Mouse (Mus musculus) limb, embryonic 11.5 days (tissue): ENCODE measurements at regions not wholly inside any gene's neighbourhood (a gene's known extent, or its start where the extent isn't known, plus 50 kb on each side); places are given as distances from the start of the nearest gene placed in this dataset.

Experiments
- ATAC-seq: fragments of 200-750 bp; cut with Nextera tagmentation; 2 replicates; pipeline ENCODE4 v1.8.0; 2017; ENCODE audit warnings: low read depth; ENCODE audit not compliant: insufficient number of reproducible peaks, low FRiP score, low TSS enrichment
- DNase-seq: peaks from one replicate; pipeline ENCODE4 v3.0.0-alpha.2; 2015; ENCODE audit warnings: low spot score
- H3K27ac ChIP-seq: fragments of 300-500 bp; sonication (generic); replicated peaks from 2 replicates; pipeline ENCODE4 v1.5.1; 2014; ENCODE audit warnings: low read depth, mild to moderate bottlenecking, low read length
- H3K27me3 ChIP-seq: fragments of 300-500 bp; sonication (generic); 2 replicates; pipeline ENCODE4 v1.6.1; 2014; ENCODE audit warnings: mild to moderate bottlenecking, low read length, mixed read lengths; ENCODE audit not compliant: control insufficient read depth, insufficient read depth
- H3K36me3 ChIP-seq: fragments of 300-500 bp; sonication (generic); 2 replicates; pipeline ENCODE4 v1.6.1; 2014; ENCODE audit warnings: mild to moderate bottlenecking, low read length, moderate library complexity, mixed read lengths; ENCODE audit not compliant: control insufficient read depth, insufficient read depth
- H3K4me1 ChIP-seq: fragments of 300-500 bp; sonication (generic); 2 replicates; pipeline ENCODE4 v1.6.1; 2014; ENCODE audit warnings: low read length, mixed read lengths; ENCODE audit not compliant: control insufficient read depth, insufficient read depth
- H3K4me2 ChIP-seq: fragments of 300-500 bp; sonication (generic); 2 replicates; pipeline ENCODE4 v1.6.1; 2014; ENCODE audit warnings: low read depth, mild to moderate bottlenecking, moderate library complexity; ENCODE audit not compliant: severe bottlenecking
- H3K4me3 ChIP-seq: fragments of 300-500 bp; sonication (generic); 2 replicates; pipeline ENCODE4 v1.5.1; 2014; ENCODE audit warnings: low read depth, low read length
- H3K9ac ChIP-seq: fragments of 300-500 bp; sonication (generic); 2 replicates; pipeline ENCODE4 v1.6.1; 2014; ENCODE audit warnings: mild to moderate bottlenecking, low read length
- H3K9me3 ChIP-seq: fragments of 300-500 bp; sonication (generic); 2 replicates; pipeline ENCODE4 v1.6.1; 2016; ENCODE audit warnings: low read length; ENCODE audit not compliant: control insufficient read depth
- WGBS: fragments of 180-500 bp; shearing (Covaris S2); extraction: QIAGEN DNeasy Blood & Tissue Kit; methylation state at CpG from one replicate; pipeline ENCODE4 v1.1.7; 2014; 5-methylcytosine and 5-hydroxymethylcytosine counted together

- H3K9me3 ChIP-seq, result no peaks in the 10 kb centered on the region
- H3K4me3 ChIP-seq, result no peak overlapping the region
- no peaks in the 10 kb centered on the region for H3K27me3 ChIP-seq
- DNase-seq (peak; percentile 23), ATAC-seq (0 out of 2 replicates have a peak, but pooled peaks have one; percentile 21)
- no peak overlapping the region for H3K9ac ChIP-seq
- peaks cover 5% of the 10 kb centered on the region; the same call in 1 of the 2 replicates for H3K4me1 ChIP-seq
- no peaks in the 10 kb centered on the region for H3K36me3 ChIP-seq
- H3K27ac ChIP-seq, result no peak overlapping the region
- H3K4me2 ChIP-seq, result 0 out of 2 replicates have a peak overlapping the region, but pooled peaks have one; percentile 7
- 81% methylated on average over 11 of the region's 11 CpGs for WGBS
Observed at GRCm38 (mm10) chr7:66544352-66545053, 117.2 kb upstream of the Aldh1a3 start.

DNA sequence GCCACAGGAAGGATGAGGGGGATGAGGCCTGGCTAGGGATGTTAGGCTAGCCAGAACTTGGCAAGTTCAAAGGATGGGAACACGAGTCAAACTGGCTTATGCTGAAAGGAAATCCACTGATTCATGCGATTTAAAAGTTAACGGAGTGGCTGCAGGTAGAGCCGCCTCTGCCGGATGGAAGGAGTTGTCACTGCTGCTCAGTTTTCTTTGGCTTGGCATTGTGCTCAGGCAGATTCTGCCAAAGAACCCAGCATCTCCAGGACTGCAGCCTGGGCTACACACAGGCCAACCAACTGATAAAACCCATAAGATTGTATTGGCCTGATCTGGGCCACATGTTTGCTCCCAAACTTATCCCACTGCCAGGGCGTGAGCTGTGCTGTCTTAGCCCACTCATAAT, 105.3 kb upstream of the Aldh1a3 start:
- no peaks in the 10 kb centered on the region for H3K4me1 ChIP-seq
- no peak overlapping the region for H3K4me2 ChIP-seq
- no peak overlapping the region for H3K9ac ChIP-seq
- no peak overlapping the region for H3K4me3 ChIP-seq
- no peak overlapping the region for H3K27ac ChIP-seq
- H3K27me3 ChIP-seq, result no peaks in the 10 kb centered on the region
- no peaks in the 10 kb centered on the region for H3K9me3 ChIP-seq
- no peak for ATAC-seq
- no peak for DNase-seq
- no peaks in the 10 kb centered on the region for H3K36me3 ChIP-seq
- WGBS, result 82% methylated on average over 6 of the region's 6 CpGs

GRCm38 (mm10) chr7:66532048-66532447, 104.7 kb upstream of the Aldh1a3 start:
- Histone ChIP-seq H3K9ac (no peak overlapping the region), H3K4me2 (no peak overlapping the region), H3K27ac (no peak overlapping the region), H3K27me3 (no peaks in the 10 kb centered on the region), H3K4me1 (no peaks in the 10 kb centered on the region), H3K36me3 (no peaks in the 10 kb centered on the region), H3K4me3 (no peak overlapping the region), H3K9me3 (no peaks in the 10 kb centered on the region)
- 82% methylated on average over 8 of the region's 8 CpGs for WGBS
- ATAC-seq (no peak), DNase-seq (no peak)

- Histone ChIP-seq H3K27ac (no peak overlapping the region), H3K36me3 (no peaks in the 10 kb centered on the region), H3K9ac (no peak overlapping the region), H3K4me1 (no peaks in the 10 kb centered on the region), H3K4me2 (no peak overlapping the region), H3K27me3 (no peaks in the 10 kb centered on the region), H3K9me3 (no peaks in the 10 kb centered on the region), H3K4me3 (no peak overlapping the region)
- DNase-seq (peak; percentile 41), ATAC-seq (no peak)
- WGBS, result 20% methylated on average over 7 of the region's 7 CpGs
Observed at GRCm38 (mm10) chr7:66531111-66531510, 103.8 kb upstream of the Aldh1a3 start.

GRCm38 (mm10) chr7:66528881-66529280, 101.6 kb upstream of the Aldh1a3 start:
- DNase-seq (no peak), ATAC-seq (no peak)
- 71% methylated on average over 4 of the region's 4 CpGs for WGBS
- Histone ChIP-seq H3K4me2 (no peak overlapping the region), H3K27ac (no peak overlapping the region), H3K4me1 (no peaks in the 10 kb centered on the region), H3K27me3 (no peaks in the 10 kb centered on the region), H3K4me3 (no peak overlapping the region), H3K36me3 (no peaks in the 10 kb centered on the region), H3K9me3 (no peaks in the 10 kb centered on the region), H3K9ac (no peak overlapping the region)

DNA sequence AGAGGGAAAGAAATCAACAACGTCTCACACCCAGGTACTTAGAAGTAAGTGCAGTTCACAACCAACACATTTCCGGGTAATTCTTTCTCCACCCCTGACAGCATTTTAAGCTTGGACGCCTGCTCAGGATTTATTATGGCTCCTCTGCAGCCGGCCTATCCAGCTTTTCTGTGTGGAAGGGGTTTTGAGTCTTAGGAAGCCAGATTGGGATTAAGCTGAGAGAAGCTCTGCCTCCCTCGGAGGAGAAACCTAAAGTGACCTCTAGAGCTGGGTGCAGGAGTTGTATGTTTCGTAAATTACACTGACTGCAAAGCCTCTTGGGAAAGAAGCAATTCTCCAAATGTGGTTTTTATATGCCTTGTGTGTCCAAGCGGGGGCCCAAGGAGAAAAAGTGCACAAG, 96.6 kb upstream of the Aldh1a3 start:
- Histone ChIP-seq H3K27ac (no peak overlapping the region), H3K27me3 (no peaks in the 10 kb centered on the region), H3K9ac (no peak overlapping the region), H3K4me2 (no peak overlapping the region), H3K4me1 (no peaks in the 10 kb centered on the region; the same call in 1 of the 2 replicates), H3K4me3 (no peak overlapping the region), H3K9me3 (no peaks in the 10 kb centered on the region), H3K36me3 (no peaks in the 10 kb centered on the region)
- whole genome bisulfite sequencing, result 48% methylated on average over 7 of the region's 7 CpGs
- DNase-seq (peak; percentile 20), ATAC-seq (no peak)

DNA sequence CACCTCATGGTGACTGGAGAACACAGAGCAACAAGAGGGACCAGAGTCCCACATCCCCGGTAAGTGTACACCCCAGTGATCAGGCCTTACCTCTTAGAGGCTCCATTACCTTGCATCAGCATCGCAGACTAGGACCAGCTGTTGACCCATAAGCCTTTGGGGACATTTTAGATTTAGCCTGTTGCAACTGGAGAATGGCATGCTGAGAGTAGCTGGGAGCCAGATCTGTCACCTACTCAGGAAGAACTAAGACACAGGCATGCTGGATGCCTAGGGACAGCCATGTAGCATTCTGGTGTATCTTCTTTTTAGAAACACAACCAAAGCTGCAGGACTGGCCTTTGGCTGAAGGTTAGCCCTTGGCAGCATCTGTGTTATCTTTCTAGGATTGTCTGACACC, 94.2 kb upstream of the Aldh1a3 start:
- Histone ChIP-seq H3K27me3 (no peaks in the 10 kb centered on the region), H3K9me3 (no peaks in the 10 kb centered on the region), H3K4me2 (no peak overlapping the region), H3K9ac (no peak overlapping the region), H3K4me1 (no peaks in the 10 kb centered on the region; the same call in 1 of the 2 replicates), H3K27ac (no peak overlapping the region), H3K36me3 (no peaks in the 10 kb centered on the region), H3K4me3 (no peak overlapping the region)
- peak; percentile 3 for DNase-seq
- WGBS, result 75% methylated on average over 2 of the region's 2 CpGs
- ATAC-seq, result no peak

GRCm38 (mm10) chr7:66516143-66516542, 88.8 kb upstream of the Aldh1a3 start:
- 62% methylated on average over 4 of the region's 4 CpGs for WGBS
- Histone ChIP-seq H3K4me3 (no peak overlapping the region), H3K4me2 (no peak overlapping the region), H3K36me3 (no peaks in the 10 kb centered on the region), H3K27me3 (no peaks in the 10 kb centered on the region), H3K9me3 (no peaks in the 10 kb centered on the region), H3K27ac (no peak overlapping the region), H3K4me1 (no peaks in the 10 kb centered on the region), H3K9ac (no peak overlapping the region)
- ATAC-seq (no peak), DNase-seq (no peak)

DNA sequence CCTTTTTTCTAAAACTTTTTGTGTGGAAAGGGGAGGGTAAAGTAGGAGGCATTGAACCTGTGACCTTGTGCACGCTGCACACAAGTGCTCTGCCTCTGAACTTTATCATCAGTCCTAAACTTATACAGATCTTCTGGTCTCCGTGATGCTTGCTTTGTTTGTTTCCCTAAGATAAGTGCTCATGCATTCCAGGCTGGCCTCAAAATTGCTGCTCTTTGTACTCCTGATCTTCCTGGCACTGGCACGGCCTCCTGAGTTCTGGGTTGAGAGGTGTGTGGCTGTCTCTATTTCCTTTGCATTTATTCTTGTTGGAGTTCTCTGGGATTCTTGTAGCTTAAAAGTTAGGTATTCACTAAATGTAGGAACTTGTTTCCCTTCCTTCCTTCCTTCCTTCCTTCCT, 86.1 kb upstream of the Aldh1a3 start:
- H3K4me2 ChIP-seq, result no peak overlapping the region
- H3K9me3 ChIP-seq, result no peaks in the 10 kb centered on the region
- no peaks in the 10 kb centered on the region for H3K27me3 ChIP-seq
- H3K4me3 ChIP-seq, result no peak overlapping the region
- H3K9ac ChIP-seq, result no peak overlapping the region
- DNase-seq, result no peak
- no peaks in the 10 kb centered on the region for H3K36me3 ChIP-seq
- H3K4me1 ChIP-seq, result no peaks in the 10 kb centered on the region
- WGBS, result 53% methylated on average over 3 of the region's 3 CpGs
- no peak overlapping the region for H3K27ac ChIP-seq
- ATAC-seq, result no peak
